Mouse (Mus musculus) thymus, adult 2 months (tissue): ENCODE results near the gene Bag3. TPM values are rescaled to one million over a fixed set of nuclear protein-coding genes. Genes with fewer than 3 reads are reported as not detected.

Experiments
- DNase-seq: peaks from one replicate; pipeline ENCODE4 v3.0.0; 2021
- H3K27ac ChIP-seq: fragments of 200-500 bp; 2 replicates; pipeline ENCODE4 v1.5.1; 2012; ENCODE audit warnings: low read length, control low read depth; ENCODE audit not compliant: control insufficient read depth, insufficient read depth
- H3K27me3 ChIP-seq: fragments of 200-500 bp; 2 replicates; pipeline ENCODE4 v1.6.1; 2012; ENCODE audit warnings: mild to moderate bottlenecking, low read length, moderate library complexity, mixed read lengths; ENCODE audit not compliant: control insufficient read depth, insufficient read depth
- H3K36me3 ChIP-seq: fragments of 200-500 bp; 2 replicates; pipeline ENCODE4 v1.6.1; 2012; ENCODE audit warnings: mild to moderate bottlenecking, low read length, moderate library complexity; ENCODE audit not compliant: control insufficient read depth, insufficient read depth
- H3K4me1 ChIP-seq: fragments of 200-500 bp; replicated peaks from 2 replicates; pipeline ENCODE4 v1.6.1; 2012; ENCODE audit warnings: low read length; ENCODE audit not compliant: control insufficient read depth, insufficient read depth
- H3K4me3 ChIP-seq: fragments of 200-500 bp; 2 replicates; pipeline ENCODE4 v1.5.1; 2012; ENCODE audit warnings: mild to moderate bottlenecking, low read length, control low read depth, moderate library complexity; ENCODE audit not compliant: control insufficient read depth, insufficient read depth
- CTCF ChIP-seq: fragments of 200-500 bp; IDR thresholded peaks from 2 replicates; pipeline ENCODE4 v1.5.1; 2012; ENCODE audit warnings: mild to moderate bottlenecking, control low read depth, low read length, moderate library complexity, borderline replicate concordance; ENCODE audit not compliant: control insufficient read depth, poor library complexity, insufficient read depth; ENCODE audit errors: extremely low read depth
- POLR2A ChIP-seq: fragments of 200-500 bp; IDR thresholded peaks from 2 replicates; pipeline ENCODE4 v1.6.1; 2012; ENCODE audit warnings: mild to moderate bottlenecking, low read length, control low read depth, moderate library complexity; ENCODE audit not compliant: control insufficient read depth, poor library complexity, insufficient read depth; ENCODE audit errors: extremely low read depth
- WGBS: fragments of 180-500 bp; shearing (Covaris S2); methylation state at CpG from one replicate; pipeline ENCODE4 v1.1.7; 2018; 5-methylcytosine and 5-hydroxymethylcytosine counted together
- polyA plus RNA-seq: library from polyadenylated mRNA; depleted of rRNA; stranded (reverse); fragments of >200 nt; gene quantifications from 2 replicates; pipeline ENCODE4 v1.2.3, GENCODE M21; 2012

Gene Bag3
- polyA plus RNA-seq, 1 experiment = 19.1 TPM

GRCm38 (mm10) chr7:128540111-128540510 lies 16.7 kb downstream of the Bag3 start:
- DNase-seq = no peak
- Histone ChIP-seq H3K27ac (no peak overlapping the region), H3K27me3 (no peaks in the 10 kb centered on the region), H3K4me1 (no peaks in the 10 kb centered on the region), H3K4me3 (no peak overlapping the region), H3K36me3 (no peaks in the 10 kb centered on the region)
- 97% methylated on average over 13 of the region's 13 CpGs for WGBS
- no peak for TF ChIP-seq POLR2A
- TF ChIP-seq CTCF = no peak

GRCm38 (mm10) chr7:128540734-128541133 lies 17.3 kb downstream of the Bag3 start:
- no peak overlapping the region for H3K27ac ChIP-seq
- DNase-seq = no peak

GRCm38 (mm10) chr7:128541186-128541585 lies 17.8 kb downstream of the Bag3 start:
- H3K4me1 ChIP-seq = no peaks in the 10 kb centered on the region
- H3K36me3 ChIP-seq = no peaks in the 10 kb centered on the region
- WGBS = 93% methylated on average over 9 of the region's 9 CpGs
- H3K4me3 ChIP-seq = no peak overlapping the region
- DNase-seq = no peak
- no peaks in the 10 kb centered on the region for H3K27me3 ChIP-seq
- H3K27ac ChIP-seq = no peak overlapping the region
- TF ChIP-seq CTCF = no peak
- no peak for TF ChIP-seq POLR2A

More at GRCm38 (mm10) chr7:128540734-128541133, 17.3 kb downstream of the Bag3 start:
- Histone ChIP-seq H3K27me3 (no peaks in the 10 kb centered on the region), H3K4me3 (no peak overlapping the region), H3K36me3 (no peaks in the 10 kb centered on the region), H3K4me1 (no peaks in the 10 kb centered on the region)
- TF ChIP-seq POLR2A (no peak), CTCF (no peak)
- WGBS = 94% methylated on average over 16 of the region's 16 CpGs

GRCm38 (mm10) chr7:128541771-128542170 lies 18.4 kb downstream of the Bag3 start:
- no peaks in the 10 kb centered on the region for H3K36me3 ChIP-seq
- H3K4me1 ChIP-seq = no peaks in the 10 kb centered on the region

GRCm38 (mm10) chr7:128542488-128542887 lies 19.1 kb downstream of the Bag3 start:
- no peaks in the 10 kb centered on the region for H3K27me3 ChIP-seq
- TF ChIP-seq CTCF (no peak), POLR2A (no peak)
- no peaks in the 10 kb centered on the region for H3K4me1 ChIP-seq
- DNase-seq = no peak
- no peak overlapping the region for H3K4me3 ChIP-seq
- no peaks in the 10 kb centered on the region for H3K36me3 ChIP-seq
- no peak overlapping the region for H3K27ac ChIP-seq
- 86% methylated on average over 4 of the region's 4 CpGs for WGBS

More at GRCm38 (mm10) chr7:128541771-128542170, 18.4 kb downstream of the Bag3 start:
- no peaks in the 10 kb centered on the region for H3K27me3 ChIP-seq
- H3K4me3 ChIP-seq = no peak overlapping the region
- TF ChIP-seq CTCF (no peak), POLR2A (no peak)
- H3K27ac ChIP-seq = no peak overlapping the region
- DNase-seq = no peak
- 96% methylated on average over 17 of the region's 17 CpGs for WGBS

- H3K4me3 ChIP-seq = no peak overlapping the region
- 90% methylated on average over 14 of the region's 14 CpGs for WGBS
- no peaks in the 10 kb centered on the region for H3K27me3 ChIP-seq
- no peak for DNase-seq
- H3K36me3 ChIP-seq = no peaks in the 10 kb centered on the region
- no peaks in the 10 kb centered on the region for H3K4me1 ChIP-seq
- H3K27ac ChIP-seq = no peak overlapping the region
- TF ChIP-seq CTCF (no peak), POLR2A (no peak)
These were observed 19.9 kb downstream of the Bag3 start for GRCm38 (mm10) chr7:128543148-128543855.
